Mouse (Mus musculus) inflammation-experienced regulatory T-cells, adult 6 months (primary cell): Measurements from ENCODE around the gene Astn2. TPM values are rescaled to one million over a fixed set of nuclear protein-coding genes. Genes with fewer than 3 reads are reported as not detected.

Experiments
- ATAC-seq: one replicate; pipeline ENCODE4 v1.8.0; 2017
- polyA plus RNA-seq, 3 experiments: library from polyadenylated mRNA; unstranded; fragments of 100-300 nt; shearing (Covaris generic); gene quantifications; one replicate each; pipeline ENCODE4 v1.2.1; 2017

The Astn2 gene
- polyA plus RNA-seq, 3 experiments from 2014 or later, result not detected

GRCm38 (mm10) chr4:66310315-66311020 is 93.9 kb downstream of the Astn2 start:
- ATAC-seq, result no peak

- ATAC-seq, result no peak
These were observed 98.0 kb downstream of the Astn2 start for GRCm38 (mm10) chr4:66306377-66306776.

GRCm38 (mm10) chr4:66302686-66303310 is 101.6 kb downstream of the Astn2 start:
- ATAC-seq, result no peak

GRCm38 (mm10) chr4:66285034-66285433 is 119.4 kb downstream of the Astn2 start:
- ATAC-seq, result no peak

- ATAC-seq, result no peak
These were observed 128.3 kb downstream of the Astn2 start for GRCm38 (mm10) chr4:66276096-66276495.

- ATAC-seq, result no peak
These were observed 132.8 kb downstream of the Astn2 start for GRCm38 (mm10) chr4:66271550-66272117.

- no peak for ATAC-seq
These were observed 140.4 kb downstream of the Astn2 start for GRCm38 (mm10) chr4:66264031-66264430.

GRCm38 (mm10) chr4:66261276-66261675 is 143.1 kb downstream of the Astn2 start:
- ATAC-seq, result no peak

- ATAC-seq, result no peak
These were observed 145.5 kb downstream of the Astn2 start for GRCm38 (mm10) chr4:66258905-66259304.

GRCm38 (mm10) chr4:66254695-66255492 is 149.5 kb downstream of the Astn2 start:
- ATAC-seq, result no peak

GRCm38 (mm10) chr4:66248521-66248920 is 155.9 kb downstream of the Astn2 start:
- no peak for ATAC-seq

GRCm38 (mm10) chr4:66242683-66243082 is 161.7 kb downstream of the Astn2 start:
- ATAC-seq, result no peak

GRCm38 (mm10) chr4:66232799-66233198 is 171.6 kb downstream of the Astn2 start:
- no peak for ATAC-seq

GRCm38 (mm10) chr4:66232350-66232749 is 172.1 kb downstream of the Astn2 start:
- no peak for ATAC-seq

- ATAC-seq, result no peak
These were observed 173.7 kb downstream of the Astn2 start for GRCm38 (mm10) chr4:66230735-66231134.

- ATAC-seq, result no peak
These were observed 181.7 kb downstream of the Astn2 start for GRCm38 (mm10) chr4:66222602-66223317.

GRCm38 (mm10) chr4:66215170-66215618 is 189.2 kb downstream of the Astn2 start:
- no peak for ATAC-seq

GRCm38 (mm10) chr4:66189636-66190035 is 214.8 kb downstream of the Astn2 start:
- no peak for ATAC-seq

- ATAC-seq, result no peak
These were observed 228.4 kb downstream of the Astn2 start for GRCm38 (mm10) chr4:66175887-66176533.

- no peak for ATAC-seq
These were observed 232.8 kb downstream of the Astn2 start for GRCm38 (mm10) chr4:66171583-66171982.

- ATAC-seq, result no peak
These were observed 233.6 kb downstream of the Astn2 start for GRCm38 (mm10) chr4:66170787-66171186.

GRCm38 (mm10) chr4:66169485-66169884 is 234.9 kb downstream of the Astn2 start:
- no peak for ATAC-seq
